Mouse (Mus musculus): ENCODE measurements around the gene Casp7.

The Casp7 gene

DNA sequence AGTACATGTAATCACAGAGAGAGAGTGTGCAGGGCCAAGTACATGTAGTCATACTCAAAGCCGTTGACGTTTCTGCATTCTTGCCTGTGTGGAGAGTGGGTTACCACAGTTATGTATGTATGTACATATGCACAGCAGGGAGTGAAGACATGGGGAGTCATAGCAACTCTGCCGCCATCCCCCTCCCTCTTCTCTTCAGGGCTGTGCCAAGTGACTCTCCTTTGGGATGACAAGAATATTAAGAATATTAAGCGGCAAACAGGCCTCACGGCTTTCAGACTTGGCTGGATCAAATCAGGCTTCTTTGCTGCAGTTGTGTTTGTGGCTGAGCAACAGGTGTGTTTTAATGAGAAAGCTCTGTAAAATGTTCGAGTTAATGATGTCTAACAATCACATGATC lies 92.7 kb downstream of the Casp7 start:
- Histone ChIP-seq H3K27me3 (ENCODE audit: insufficient read depth, low read length) (0 out of 2 replicates have a peak, but pooled peaks cover 5% of the 10 kb centered on the region), H3K4me3 (replicated peaks; ENCODE audit: low read length) (no peak overlapping the region), H3K36me3 (ENCODE audit: insufficient read depth, low read length) (no peaks in the 10 kb centered on the region), H3K4me1 (replicated peaks; ENCODE audit: low read depth, low read length) (peaks cover 21% of the 10 kb centered on the region), H3K9me3 (ENCODE audit: low read length) (no peaks in the 10 kb centered on the region)
- TF ChIP-seq CTCF (conservative IDR thresholded peaks at IDR 0.05; ENCODE audit: low read length) = no peak
- TF ChIP-seq POU5F1 (IDR thresholded peaks at IDR 0.05; ENCODE audit: borderline replicate concordance, low read length) = no peak
- no peak for TF ChIP-seq NANOG (IDR thresholded peaks at IDR 0.05; ENCODE audit: borderline replicate concordance, low read length)
